In the genomic region with DNA sequence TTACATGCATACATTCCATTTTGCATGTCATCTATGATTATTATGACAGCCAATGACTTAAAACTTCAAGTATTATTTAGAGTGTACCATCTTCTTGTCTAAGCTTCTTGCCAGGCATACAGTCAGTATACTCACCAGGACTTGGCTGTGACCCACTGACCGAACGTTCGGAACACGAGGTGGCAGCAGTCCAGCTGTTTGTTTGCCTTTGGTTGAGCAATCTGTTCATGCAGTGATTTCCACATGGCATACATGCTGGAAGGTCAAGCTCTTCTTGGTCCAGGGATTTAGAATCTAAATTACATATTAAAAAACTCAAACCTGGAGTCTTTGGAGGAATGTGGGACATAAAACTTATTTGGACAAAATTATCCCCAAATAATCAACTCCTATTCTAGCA, we compare ENCODE assay signal across 11 mouse cellular contexts.
DNase-seq lines count a peak whose midpoint lies in the region.
"Had no signal": no experiment of that assay in that cellular context is flagged by ENCODE, and none has a peak within 500 bp of the region (broad histone marks: within the 10 kb centered on the region; RNA-seq: fewer than 3 reads in every experiment).

No protein-coding gene starts in this region.

- intact Hi-C loops in left cerebral cortex, postnatal 4 days (cut with DNase I), result no loop called here
- intact Hi-C loops in left cerebral cortex, postnatal 10 days (cut with DNase I), result no loop called here

- DNase-seq in left cerebral cortex, postnatal 4 days, result peak; percentile 92
- DNase-seq in left cerebral cortex, postnatal 10 days (ENCODE audit: extremely low spot score in 1 of 2, low spot score in 2 of 2), result no peak
- DNase-seq in adrenal gland, postnatal 10 days, result peak; percentile 73
- DNase-seq in cerebellum, adult 11-12 months, result peak; percentile 11
- peak; percentile 84 to 91 for DNase-seq in cerebellum, postnatal 25 days
- no peak for DNase-seq in thymus, postnatal 25 days
- no peak for DNase-seq in neural tube, embryonic 10.5 days (ENCODE audit: extremely low spot score, low spot score)
- DNase-seq: embryo, embryonic 11 days; kidney, postnatal 10 days; lung, postnatal 36 days; right cerebral cortex, adult 18-20 months had no signal

Comparison
In these comparisons a context has a peak if more than half of its experiments do, and no peak if none do; other contexts are left out.
1. DNase-seq: peak in left cerebral cortex, postnatal 4 days (single experiment), adrenal gland, postnatal 10 days (single experiment), cerebellum, adult 11-12 months (single experiment) and cerebellum, postnatal 25 days (2 of 2); none in left cerebral cortex, postnatal 10 days (0 of 2), thymus, postnatal 25 days (single experiment) and neural tube, embryonic 10.5 days (single experiment).